Mouse (Mus musculus) spleen, adult 2 months (tissue): Measurements from ENCODE around the gene Tubgcp2. TPM values are rescaled to one million over a fixed set of nuclear protein-coding genes. Genes with fewer than 3 reads are reported as not detected.

ENCODE experiments used
- DNase-seq, 2 experiments: peaks; one replicate each; pipeline versions ENCODE4 v3.0.0 to v3.0.0-alpha.2; 2012 to 2021; ENCODE audit warnings: low spot score in 2 of 2, low read depth in 1 of 2
- H3K27ac ChIP-seq: fragments of 200-500 bp; 2 replicates; pipeline ENCODE4 v1.5.1; 2012; ENCODE audit warnings: low read length, inconsistent platforms; ENCODE audit not compliant: insufficient read depth
- H3K27me3 ChIP-seq: fragments of 200-500 bp; 2 replicates; pipeline ENCODE4 v1.6.1; 2012; ENCODE audit warnings: mild to moderate bottlenecking, moderate library complexity, low read length, inconsistent platforms; ENCODE audit not compliant: control insufficient read depth, insufficient read depth
- H3K36me3 ChIP-seq: fragments of 200-500 bp; 2 replicates; pipeline ENCODE4 v1.6.1; 2012; ENCODE audit warnings: mild to moderate bottlenecking, low read length, inconsistent platforms; ENCODE audit not compliant: control insufficient read depth, insufficient read depth
- H3K4me1 ChIP-seq: fragments of 200-500 bp; 2 replicates; pipeline ENCODE4 v1.6.1; 2011; ENCODE audit warnings: inconsistent platforms; ENCODE audit not compliant: control insufficient read depth, insufficient read depth, insufficient read length
- H3K4me3 ChIP-seq: fragments of 200-500 bp; 2 replicates; pipeline ENCODE4 v1.5.1; 2011; ENCODE audit warnings: mild to moderate bottlenecking, inconsistent platforms; ENCODE audit not compliant: insufficient read depth, insufficient read length; ENCODE audit errors: extremely low read depth
- CTCF ChIP-seq: fragments of 200-500 bp; IDR thresholded peaks from 2 replicates; pipeline ENCODE4 v1.5.1; 2011; ENCODE audit warnings: mild to moderate bottlenecking, inconsistent platforms; ENCODE audit not compliant: insufficient read depth, insufficient read length, insufficient replicate concordance; ENCODE audit errors: extremely low read depth
- POLR2A ChIP-seq: fragments of 200-500 bp; IDR thresholded peaks from 2 replicates; pipeline ENCODE4 v1.6.1; 2011; ENCODE audit warnings: low read depth, low read length, inconsistent platforms
- WGBS: fragments of 180-500 bp; shearing (Covaris S2); methylation state at CpG from one replicate; pipeline ENCODE4 v1.1.7; 2018; 5-methylcytosine and 5-hydroxymethylcytosine counted together
- polyA plus RNA-seq: library from polyadenylated mRNA; depleted of rRNA; stranded (reverse); fragments of >200 nt; gene quantifications from 2 replicates; pipeline ENCODE4 v1.2.3, GENCODE M21; 2012; rRNA removed

Gene Tubgcp2
- polyA plus RNA-seq, 1 experiment: 16.3 TPM

DNA sequence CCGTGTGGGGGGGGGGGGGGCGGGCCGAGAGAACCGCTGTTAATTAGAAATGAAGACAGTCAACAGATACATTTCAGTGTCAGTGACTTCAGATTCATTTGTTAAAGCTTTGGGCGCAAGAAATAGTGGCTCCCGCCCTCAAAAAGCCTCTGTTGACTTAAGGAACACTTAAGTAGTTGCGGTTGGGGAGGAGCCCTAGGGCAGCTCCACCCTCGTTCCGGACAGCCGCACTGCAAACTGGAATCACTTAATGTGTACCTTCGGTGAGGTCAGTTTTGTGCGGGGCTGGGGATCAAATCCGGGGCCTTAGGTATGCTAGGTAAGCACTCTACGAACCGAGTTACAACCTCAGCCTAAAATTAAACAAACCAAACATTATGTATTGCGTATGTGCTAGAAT, 85.4 kb downstream of the Tubgcp2 start:
- Histone ChIP-seq H3K4me3 (peak overlapping the region; percentile 77), H3K36me3 (no peaks in the 10 kb centered on the region; the same call in 1 of the 2 replicates), H3K4me1 (no peaks in the 10 kb centered on the region; the same call in 1 of the 2 replicates), H3K27ac (peak overlapping the region; percentile 86; the same call in 1 of the 2 replicates), H3K27me3 (no peaks in the 10 kb centered on the region)
- peak in 1 of 2 experiments; percentile 24 for DNase-seq
- TF ChIP-seq POLR2A: no peak
- no peak for TF ChIP-seq CTCF
- 3% methylated on average over 16 of the region's 16 CpGs for WGBS

DNA sequence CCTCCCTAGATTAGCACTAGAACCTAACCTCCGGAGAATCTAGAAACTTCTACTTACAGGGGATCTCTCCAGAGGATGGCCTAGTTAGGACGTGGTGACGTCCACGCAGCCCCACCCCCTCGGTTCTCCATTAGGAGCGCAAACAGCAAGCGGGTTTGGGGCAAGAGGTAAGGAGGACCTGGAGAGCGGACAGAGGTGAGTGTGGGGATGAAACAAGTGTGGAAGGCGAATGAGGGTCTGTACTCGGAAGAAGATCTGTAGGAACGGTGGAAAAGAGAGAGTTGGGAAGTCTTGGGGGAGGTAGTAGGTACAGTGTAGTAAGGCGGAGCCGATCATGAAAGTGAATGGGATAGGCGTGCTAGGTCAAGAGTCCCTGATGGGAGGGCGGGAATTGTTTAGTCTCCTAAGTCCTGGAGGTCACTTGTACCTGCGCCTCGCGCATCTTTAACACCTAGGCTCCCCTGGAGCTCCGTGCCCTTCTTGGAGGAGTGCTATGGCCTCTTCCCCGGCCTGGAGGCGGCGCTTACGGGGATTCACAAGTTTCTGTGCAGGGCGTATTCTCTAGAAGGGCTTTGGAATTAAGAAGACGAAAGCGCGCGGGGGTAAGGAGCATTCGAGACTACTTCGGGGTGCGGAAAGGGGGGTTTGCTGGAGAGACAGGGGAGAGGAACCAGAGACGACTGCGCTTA, 86.0 kb downstream of the Tubgcp2 start:
- peak in 1 of 2 experiments; percentile 53 for DNase-seq
- peak overlapping the region; percentile 77 for H3K4me3 ChIP-seq
- TF ChIP-seq POLR2A (no peak), CTCF (no peak)
- no peaks in the 10 kb centered on the region; the same call in 1 of the 2 replicates for H3K36me3 ChIP-seq
- WGBS: under 1% methylated on average over 33 of the region's 33 CpGs
- H3K4me1 ChIP-seq: no peaks in the 10 kb centered on the region; the same call in 1 of the 2 replicates
- H3K27ac ChIP-seq: peak overlapping the region; percentile 86
- 0 out of 2 replicates have a peak, but pooled peaks cover 2% of the 10 kb centered on the region for H3K27me3 ChIP-seq

- DNase-seq: peak in 1 of 2 experiments; percentile 37
- Histone ChIP-seq H3K4me1 (no peaks in the 10 kb centered on the region; the same call in 1 of the 2 replicates), H3K27me3 (0 out of 2 replicates have a peak, but pooled peaks cover 3% of the 10 kb centered on the region), H3K36me3 (no peaks in the 10 kb centered on the region; the same call in 1 of the 2 replicates), H3K27ac (peak overlapping the region; percentile 53), H3K4me3 (peak overlapping the region; percentile 77)
- 1% methylated on average over 15 of the region's 15 CpGs for WGBS
- TF ChIP-seq CTCF: peak; percentile 41; the same call in 1 of the 2 replicates
- TF ChIP-seq POLR2A: no peak
Observed at GRCm38 (mm10) chr7:139949893-139950282, 86.6 kb downstream of the Tubgcp2 start.

DNA sequence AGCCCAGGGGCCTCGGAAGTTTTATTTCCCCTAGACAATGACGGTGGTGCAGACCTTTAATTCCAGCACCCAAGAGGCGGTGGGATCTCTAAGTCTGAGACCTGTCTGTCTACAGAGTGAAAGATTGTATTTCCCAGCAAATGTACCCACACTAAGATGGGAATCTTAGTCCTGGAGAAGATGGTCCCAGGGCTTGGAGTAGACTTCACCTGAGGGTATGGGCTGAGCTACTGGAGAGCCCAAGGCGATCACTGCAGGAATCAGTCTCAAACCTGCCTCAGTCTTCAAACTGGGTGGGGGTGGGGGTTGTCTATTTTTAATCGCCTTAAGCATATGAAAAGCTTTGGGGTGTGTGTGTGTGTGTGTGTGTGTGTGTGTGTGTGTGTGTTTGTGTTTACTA, 90.4 kb downstream of the Tubgcp2 start:
- TF ChIP-seq CTCF (no peak), POLR2A (no peak)
- Histone ChIP-seq H3K4me3 (no peak overlapping the region), H3K27ac (no peak overlapping the region), H3K36me3 (no peaks in the 10 kb centered on the region), H3K27me3 (peaks cover 17% of the 10 kb centered on the region), H3K4me1 (peaks cover 5% of the 10 kb centered on the region)
- no peak for DNase-seq
- 79% methylated on average over 5 of the region's 5 CpGs for WGBS

Other genes starting within 250 kb of the Tubgcp2 start
- 0.20 and 0.29 TPM in 2 replicates for gene Adgra1, start 202.5 kb downstream of the Tubgcp2 start, polyA plus RNA-seq
- gene Kndc1, start 142.0 kb downstream of the Tubgcp2 start, polyA plus RNA-seq: 0.08 and 0.16 TPM in 2 replicates
- gene Utf1, start 92.9 kb downstream of the Tubgcp2 start, polyA plus RNA-seq: 1.1 and 2.3 TPM in 2 replicates
- gene 6430531B16Rik, start 57.9 kb downstream of the Tubgcp2 start, polyA plus RNA-seq: 0.14 and 0.22 TPM in 2 replicates
- gene Adam8, start 44.1 kb downstream of the Tubgcp2 start, polyA plus RNA-seq: 23.2 and 26.2 TPM in 2 replicates
- gene Zfp511, start 278 bp downstream of the Tubgcp2 start, polyA plus RNA-seq: 43.3 and 95.2 TPM in 2 replicates
- not detected in 2 replicates for gene Msx3, start 12.4 kb upstream of the Tubgcp2 start, polyA plus RNA-seq
- not detected in 2 replicates for gene Caly, start 45.9 kb upstream of the Tubgcp2 start, polyA plus RNA-seq
- not detected in 2 replicates for gene Prap1, start 56.7 kb upstream of the Tubgcp2 start, polyA plus RNA-seq
- gene Fuom, start 65.8 kb upstream of the Tubgcp2 start, polyA plus RNA-seq: 9.4 and 10.9 TPM in 2 replicates
- 8.7 and 9.9 TPM in 2 replicates for gene Paox, start 79.1 kb upstream of the Tubgcp2 start, polyA plus RNA-seq
- 24.5 and 29.5 TPM in 2 replicates for gene Echs1, start 79.8 kb upstream of the Tubgcp2 start, polyA plus RNA-seq
- 18.8 and 20.5 TPM in 2 replicates for gene Mtg1, start 100.9 kb upstream of the Tubgcp2 start, polyA plus RNA-seq
- 0.04 and 0.08 TPM in 2 replicates for gene Sprn, start 118.2 kb upstream of the Tubgcp2 start, polyA plus RNA-seq
- gene Olfr522, start 128.1 kb upstream of the Tubgcp2 start, polyA plus RNA-seq: not detected in 2 replicates
- 0.12 TPM in 1 of 2 replicates, not detected in the other for gene Olfr523, start 136.5 kb upstream of the Tubgcp2 start, polyA plus RNA-seq
- 0.01 and 0.07 TPM in 2 replicates for gene Olfr524, start 169.3 kb upstream of the Tubgcp2 start, polyA plus RNA-seq
- gene Cd163l1, start 181.6 kb upstream of the Tubgcp2 start, polyA plus RNA-seq: 1.3 and 2.1 TPM in 2 replicates
- gene 5830411N06Rik, start 210.6 kb upstream of the Tubgcp2 start, polyA plus RNA-seq: 0.99 and 1.9 TPM in 2 replicates